11 mouse cellular contexts compared by ENCODE assay signal in genomic region chr3:108392299-108392698, GRCm38 (mm10). TPM values are rescaled to one million over a fixed set of nuclear protein-coding genes. Genes with fewer than 3 reads are reported as not detected.
A peak's percentile ranks its signal among the peaks of the same experiment; 100 is the strongest.
DNase-seq lines count a peak whose midpoint lies in the region; ATAC-seq and TF ChIP-seq lines count a peak whose summit lies in the region.
"Had no signal": no experiment of that assay in that cellular context is flagged by ENCODE, and none has a peak within 500 bp of the region (broad histone marks: within the 10 kb centered on the region; RNA-seq: fewer than 3 reads in every experiment).

No protein-coding gene starts in this region.

- H3K4me3 ChIP-seq in lung, embryonic 14.5 days (ENCODE audit: low read depth, low read length): no peak overlapping the region
- no peak overlapping the region for H3K4me3 ChIP-seq in intestine, postnatal 0 days (ENCODE audit: low read depth, low read length)
- H3K4me3 ChIP-seq in limb, embryonic 12.5 days (replicated peaks): no peak overlapping the region
- H3K4me3 ChIP-seq: embryonic facial prominence, embryonic 15.5 days had no signal

- no peak for TF ChIP-seq CTCF in lung, embryonic 14.5 days (IDR thresholded peaks at IDR 0.05; ENCODE audit: low read depth)
- no peak for TF ChIP-seq CTCF in intestine, postnatal 0 days (IDR thresholded peaks at IDR 0.05; ENCODE audit: low read depth)

- H3K4me2 ChIP-seq in lung, embryonic 14.5 days: peak overlapping the region; percentile 41; the same call in 1 of the 2 replicates
- H3K4me2 ChIP-seq in intestine, postnatal 0 days (replicated peaks; ENCODE audit: low read depth): peak overlapping the region; percentile 27; the same call in 1 of the 2 replicates
- H3K4me2 ChIP-seq in limb, embryonic 12.5 days: peak overlapping the region; percentile 8; the same call in 1 of the 2 replicates
- H3K4me2 ChIP-seq: embryonic facial prominence, embryonic 15.5 days had no signal

- H3K27me3 ChIP-seq in lung, embryonic 14.5 days (ENCODE audit: insufficient read depth, low read length): no peaks in the 10 kb centered on the region
- no peaks in the 10 kb centered on the region for H3K27me3 ChIP-seq in intestine, postnatal 0 days (replicated peaks; ENCODE audit: control insufficient read depth, insufficient read depth, low read length)
- no peaks in the 10 kb centered on the region for H3K27me3 ChIP-seq in limb, embryonic 12.5 days
- H3K27me3 ChIP-seq: embryonic facial prominence, embryonic 15.5 days had no signal

- no peak overlapping the region; the same call in 1 of the 2 replicates for H3K9ac ChIP-seq in lung, embryonic 14.5 days
- no peak overlapping the region for H3K9ac ChIP-seq in intestine, postnatal 0 days (ENCODE audit: low read depth, low read length)
- H3K9ac ChIP-seq in limb, embryonic 12.5 days (replicated peaks): no peak overlapping the region
- H3K9ac ChIP-seq: embryonic facial prominence, embryonic 15.5 days had no signal

- peaks cover 13% of the 10 kb centered on the region; the same call in 1 of the 2 replicates for H3K36me3 ChIP-seq in lung, embryonic 14.5 days (ENCODE audit: insufficient read depth)
- no peaks in the 10 kb centered on the region for H3K36me3 ChIP-seq in intestine, postnatal 0 days (ENCODE audit: control insufficient read depth, insufficient read depth)
- peaks cover 13% of the 10 kb centered on the region for H3K36me3 ChIP-seq in limb, embryonic 12.5 days

- peak overlapping the region; percentile 60; the same call in 1 of the 2 replicates for H3K27ac ChIP-seq in lung, embryonic 14.5 days (ENCODE audit: low read depth)
- no peak overlapping the region for H3K27ac ChIP-seq in intestine, postnatal 0 days (ENCODE audit: low read depth, low read length)
- no peak overlapping the region for H3K27ac ChIP-seq in limb, embryonic 12.5 days
- H3K27ac ChIP-seq: embryonic facial prominence, embryonic 15.5 days had no signal

- H3K9me3 ChIP-seq in lung, embryonic 14.5 days (ENCODE audit: low read depth, low read length): no peaks in the 10 kb centered on the region
- no peaks in the 10 kb centered on the region for H3K9me3 ChIP-seq in intestine, postnatal 0 days (ENCODE audit: control insufficient read depth)
- no peaks in the 10 kb centered on the region for H3K9me3 ChIP-seq in limb, embryonic 12.5 days
- H3K9me3 ChIP-seq: embryonic facial prominence, embryonic 15.5 days had no signal

- ATAC-seq in lung, embryonic 14.5 days (ENCODE audit: insufficient read depth): no peak
- no peak for ATAC-seq in intestine, postnatal 0 days
- ATAC-seq in limb, embryonic 12.5 days (ENCODE audit: insufficient number of reproducible peaks, insufficient read depth, low FRiP score, low TSS enrichment, low read depth): no peak

- 7% methylated on average over 10 of the region's 10 CpGs for WGBS in lung, embryonic 14.5 days
- 20% methylated on average over 10 of the region's 10 CpGs for WGBS in intestine, postnatal 0 days
- WGBS in limb, embryonic 12.5 days: 18% methylated on average over 10 of the region's 10 CpGs

- H3K4me1 ChIP-seq in lung, embryonic 14.5 days (ENCODE audit: insufficient read depth): peaks cover 7% of the 10 kb centered on the region; the same call in 1 of the 2 replicates
- H3K4me1 ChIP-seq in intestine, postnatal 0 days (replicated peaks; ENCODE audit: control insufficient read depth, insufficient read depth, low read length): no peaks in the 10 kb centered on the region
- H3K4me1 ChIP-seq in limb, embryonic 12.5 days (replicated peaks): peaks cover 15% of the 10 kb centered on the region

- peak; percentile 10 for DNase-seq in cerebellum, adult 9-10 months
- no peak for DNase-seq in cerebellum, postnatal 25 days
- DNase-seq in lung, embryonic 14.5 days: peak; percentile 57
- no peak for DNase-seq in lung, postnatal 36 days
- DNase-seq in layer of hippocampus, adult 8-10 months (ENCODE audit: low spot score in 2 of 2): no peak
- no peak for DNase-seq in spleen, postnatal 36 days (ENCODE audit: low spot score in 2 of 2)
- DNase-seq: lung, postnatal 4 days had no signal

RNA-seq across cellular contexts. Expression of gene Psrc1, which starts 8.7 kb away (rescaled TPM):
- 76.5 and 79.7 TPM in 2 replicates for polyA plus RNA-seq in lung, embryonic 14.5 days (2014; fragmentation: Nextera tagmentation; extraction: Ambion mirVana)
- 3.3 and 5.3 TPM in 2 replicates for polyA plus RNA-seq in intestine, postnatal 0 days (2015; fragmentation: Nextera tagmentation; extraction: Ambion mirVana)
- polyA plus RNA-seq in limb, embryonic 12.5 days (2016; fragmentation: Nextera tagmentation; extraction: Ambion mirVana): 78.1 and 83.5 TPM in 2 replicates
- total RNA-seq in layer of hippocampus, adult 8-10 months (2022): 10 to 100 TPM; 17.0 to 27.2 (median 22.9) TPM

RNA-seq across cellular contexts. Expression of gene Celsr2, which starts 23.1 kb away (rescaled TPM):
- 8.3 and 9.4 TPM in 2 replicates for polyA plus RNA-seq in lung, embryonic 14.5 days (2014; fragmentation: Nextera tagmentation; extraction: Ambion mirVana)
- polyA plus RNA-seq in intestine, postnatal 0 days (2015; fragmentation: Nextera tagmentation; extraction: Ambion mirVana): 0.50 and 1.4 TPM in 2 replicates
- polyA plus RNA-seq in limb, embryonic 12.5 days (2016; fragmentation: Nextera tagmentation; extraction: Ambion mirVana): 4.4 and 6.3 TPM in 2 replicates
- total RNA-seq in layer of hippocampus, adult 8-10 months (2022): 100 to 1,000 TPM; 170 to 179 (median 172) TPM

RNA-seq across cellular contexts. Expression of gene Mybphl, which starts 27.6 kb away (rescaled TPM):
- polyA plus RNA-seq in lung, embryonic 14.5 days (2014; fragmentation: Nextera tagmentation; extraction: Ambion mirVana): 0.75 and 4.7 TPM in 2 replicates
- not detected in 2 replicates for polyA plus RNA-seq in intestine, postnatal 0 days (2015; fragmentation: Nextera tagmentation; extraction: Ambion mirVana)
- not detected in 2 replicates for polyA plus RNA-seq in limb, embryonic 12.5 days (2016; fragmentation: Nextera tagmentation; extraction: Ambion mirVana)
- 1 to 10 TPM in 2 of 4 experiments, under 1 TPM in 2; 0.52 to 1.8 (median 0.83) TPM for total RNA-seq in layer of hippocampus, adult 8-10 months (2022)
- total RNA-seq: gastrocnemius, postnatal 4 days had no signal

RNA-seq across cellular contexts. Expression of gene Sars, which starts 52.7 kb away (rescaled TPM):
- 118 and 119 TPM in 2 replicates for polyA plus RNA-seq in lung, embryonic 14.5 days (2014; fragmentation: Nextera tagmentation; extraction: Ambion mirVana)
- 99.5 and 106 TPM in 2 replicates for polyA plus RNA-seq in intestine, postnatal 0 days (2015; fragmentation: Nextera tagmentation; extraction: Ambion mirVana)
- 119 and 127 TPM in 2 replicates for polyA plus RNA-seq in limb, embryonic 12.5 days (2016; fragmentation: Nextera tagmentation; extraction: Ambion mirVana)
- total RNA-seq in layer of hippocampus, adult 8-10 months (2022): 100 to 1,000 TPM; 191 to 220 (median 209) TPM

Comparison
In these comparisons a context has a peak if more than half of its experiments do, and no peak if none do; other contexts are left out.
1. DNase-seq: peak in cerebellum, adult 9-10 months (single experiment) and lung, embryonic 14.5 days (single experiment); none in cerebellum, postnatal 25 days (0 of 2), lung, postnatal 36 days (single experiment), layer of hippocampus, adult 8-10 months (0 of 2) and spleen, postnatal 36 days (0 of 2).
2. RNA of gene Psrc1, which starts 8.7 kb away (polyA plus RNA-seq): 78.1 to 83.5 TPM in limb, embryonic 12.5 days and 76.5 to 79.7 TPM in lung, embryonic 14.5 days; 3.3 to 5.3 TPM in intestine, postnatal 0 days; every median in the first group is over 10 times any median in the second.
3. Peak in every context shown above with its lines, with median percentiles within 50 percentile points of each other: H3K4me2 ChIP-seq.